Mouse (Mus musculus) heart, adult 2 months (tissue): ENCODE measurements at regions not wholly inside any gene's neighbourhood (a gene's known extent, or its start where the extent isn't known, plus 50 kb on each side); places are given as distances from the start of the nearest gene placed in this dataset.

ENCODE experiments used
- DNase-seq, 2 experiments: peaks; one replicate each; pipeline ENCODE4 v3.0.0; 2021
- H3K27ac ChIP-seq: fragments of 200-600 bp; 2 replicates; pipeline ENCODE4 v1.8.1; 2022
- H3K27me3 ChIP-seq: fragments of 200-500 bp; 2 replicates; pipeline ENCODE4 v1.6.1; 2012; ENCODE audit warnings: mild to moderate bottlenecking, low read length, inconsistent platforms, mixed read lengths; ENCODE audit not compliant: control insufficient read depth, insufficient read depth
- H3K36me3 ChIP-seq: fragments of 200-500 bp; 2 replicates; pipeline ENCODE4 v1.6.1; 2012; ENCODE audit warnings: low read length, inconsistent platforms; ENCODE audit not compliant: control insufficient read depth, insufficient read depth
- H3K4me1 ChIP-seq: fragments of 200-500 bp; 2 replicates; pipeline ENCODE4 v1.6.1; 2011; ENCODE audit warnings: low read length; ENCODE audit not compliant: control insufficient read depth, insufficient read depth
- H3K4me3 ChIP-seq: fragments of 200-600 bp; 2 replicates; pipeline ENCODE4 v1.8.1; 2022
- H3K79me2 ChIP-seq: fragments of 200-500 bp; replicated peaks from 2 replicates; pipeline ENCODE4 v1.6.1; 2012; ENCODE audit warnings: mild to moderate bottlenecking, inconsistent platforms, low read length, moderate library complexity, mixed read lengths; ENCODE audit not compliant: control insufficient read depth, insufficient read depth
- H3K9ac ChIP-seq: fragments of 200-500 bp; 2 replicates; pipeline ENCODE4 v1.6.1; 2012; ENCODE audit warnings: low read depth, mild to moderate bottlenecking, control low read depth, inconsistent platforms, low read length, mixed read lengths
- CTCF ChIP-seq: fragments of 200-600 bp; IDR thresholded peaks from 2 replicates; pipeline ENCODE4 v1.8.1; 2022; ENCODE audit warnings: antibody characterized with exemption, mild to moderate bottlenecking, moderate library complexity
- EP300 ChIP-seq: fragments of 200-500 bp; IDR thresholded peaks from 2 replicates; pipeline ENCODE4 v1.6.1; 2011; ENCODE audit warnings: low read depth, low read length, control low read depth; ENCODE audit not compliant: insufficient read depth
- POLR2A ChIP-seq: fragments of 200-500 bp; IDR thresholded peaks from 2 replicates; pipeline ENCODE4 v1.6.1; 2011; ENCODE audit warnings: mild to moderate bottlenecking, low read depth, low read length, control low read depth; ENCODE audit not compliant: insufficient read depth
- WGBS: fragments of 180-500 bp; shearing (Covaris S2); methylation state at CpG from one replicate; pipeline ENCODE4 v1.1.7; 2018; 5-methylcytosine and 5-hydroxymethylcytosine counted together
- intact Hi-C: fragments of 180-260 bp; cut with DNase I; formaldehyde crosslinking; loops from one replicate; pipeline ENCODE4 v1.15.1; 2025

DNA sequence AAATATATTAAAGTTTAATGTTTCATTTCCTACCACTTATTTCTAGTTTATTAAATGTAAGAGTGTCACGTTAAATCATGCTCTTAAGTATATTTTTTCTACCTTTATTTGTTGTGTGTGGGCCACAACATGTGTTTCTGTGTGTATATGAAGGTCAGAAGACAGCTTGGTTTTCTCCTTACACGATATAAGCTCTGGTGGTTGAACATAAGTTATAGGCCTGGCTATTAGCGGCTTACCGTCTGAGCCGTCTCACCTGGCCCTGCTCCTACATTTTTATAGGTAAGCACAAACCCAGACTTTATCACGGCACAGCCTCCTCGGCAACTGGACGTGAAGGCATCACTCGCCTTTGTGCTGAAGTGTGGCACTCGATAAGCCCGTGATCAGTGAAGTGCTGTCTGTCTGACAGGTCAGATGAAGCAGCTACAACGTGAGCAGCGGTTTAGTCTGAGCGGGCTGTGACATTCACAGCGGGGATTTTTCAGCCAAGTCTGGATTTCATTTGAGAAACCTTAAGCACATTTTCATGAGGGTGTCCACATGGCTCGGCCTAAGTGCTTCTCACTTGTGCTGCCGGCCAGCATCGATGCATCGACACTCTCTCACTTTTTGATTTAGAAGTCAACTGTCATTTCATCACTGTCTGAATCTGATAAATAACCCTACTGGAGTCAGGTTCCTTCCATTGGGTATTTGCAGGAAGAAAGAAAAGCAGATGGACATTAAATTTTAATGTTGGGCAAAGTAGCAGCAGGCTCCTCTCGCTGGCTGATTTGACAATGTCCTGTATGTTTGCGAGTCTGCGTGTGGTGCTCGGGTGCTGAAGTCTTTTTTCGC lies 950.0 kb downstream of the Adgrl3 start:
- TF ChIP-seq POLR2A (no peak), CTCF (no peak), EP300 (no peak)
- no peak overlapping the region for H3K4me3 ChIP-seq
- intact Hi-C loops = no loop called here
- H3K36me3 ChIP-seq = no peaks in the 10 kb centered on the region
- no peak overlapping the region for H3K27ac ChIP-seq
- H3K27me3 ChIP-seq = no peaks in the 10 kb centered on the region
- WGBS = 68% methylated on average over 24 of the region's 24 CpGs
- no peaks in the 10 kb centered on the region for H3K79me2 ChIP-seq
- no peak overlapping the region for H3K9ac ChIP-seq
- no peak for DNase-seq
- no peaks in the 10 kb centered on the region for H3K4me1 ChIP-seq

DNA sequence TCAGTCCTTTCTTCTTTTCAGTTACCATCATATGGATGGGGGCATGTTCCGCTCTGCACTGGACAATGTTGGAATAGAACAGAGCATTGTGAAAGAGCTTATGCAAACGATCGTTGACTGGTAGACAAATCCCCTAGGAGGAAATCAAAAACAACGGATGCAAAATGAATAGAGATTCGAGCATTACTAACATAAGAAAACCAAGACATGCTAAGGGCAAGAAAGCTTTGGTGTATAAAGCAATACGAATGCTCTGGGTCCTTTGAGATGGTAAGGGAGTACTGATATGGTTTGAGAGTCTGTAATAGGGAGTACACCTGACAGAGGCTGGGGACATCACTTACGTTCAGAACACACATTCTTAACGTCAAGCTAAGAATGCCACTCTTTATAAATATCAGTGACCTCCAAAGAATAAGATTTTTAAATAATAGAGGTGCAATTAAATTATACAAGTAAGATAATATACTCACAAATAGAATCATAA lies 950.6 kb downstream of the Adgrl3 start:
- Histone ChIP-seq H3K36me3 (no peaks in the 10 kb centered on the region), H3K9ac (no peak overlapping the region), H3K4me1 (no peaks in the 10 kb centered on the region), H3K4me3 (no peak overlapping the region), H3K27ac (no peak overlapping the region), H3K79me2 (no peaks in the 10 kb centered on the region), H3K27me3 (no peaks in the 10 kb centered on the region)
- no peak for TF ChIP-seq EP300
- TF ChIP-seq CTCF = no peak
- TF ChIP-seq POLR2A = no peak
- DNase-seq = no peak
- WGBS = 82% methylated on average over 8 of the region's 8 CpGs
- intact Hi-C loops = no loop called here

DNA sequence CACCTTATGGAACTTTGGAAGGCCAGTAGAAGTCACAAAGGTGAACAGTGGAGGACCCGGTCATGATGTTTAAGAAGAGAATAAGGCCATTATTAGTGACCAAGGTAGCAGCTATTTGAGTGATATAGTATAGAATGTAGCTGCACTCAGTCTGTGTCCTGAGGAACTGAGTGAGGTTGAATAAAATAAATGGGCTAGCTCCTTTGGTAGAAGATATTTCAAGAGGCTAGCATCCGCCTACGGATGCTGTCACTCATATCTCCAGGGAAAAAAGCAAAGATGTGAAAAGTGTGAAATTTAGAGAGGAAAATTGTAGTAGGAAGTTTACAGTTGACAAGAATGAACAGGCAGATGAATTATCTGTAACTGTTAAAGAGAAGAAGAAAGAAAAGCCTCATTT lies 956.6 kb downstream of the Adgrl3 start:
- Histone ChIP-seq H3K36me3 (no peaks in the 10 kb centered on the region), H3K27ac (no peak overlapping the region), H3K9ac (no peak overlapping the region), H3K27me3 (no peaks in the 10 kb centered on the region), H3K4me1 (no peaks in the 10 kb centered on the region), H3K79me2 (no peaks in the 10 kb centered on the region), H3K4me3 (no peak overlapping the region)
- no peak for TF ChIP-seq CTCF
- no peak for TF ChIP-seq POLR2A
- no peak for TF ChIP-seq EP300
- intact Hi-C loops = no loop called here
- DNase-seq = no peak
- WGBS = 85% methylated on average over 3 of the region's 3 CpGs

DNA sequence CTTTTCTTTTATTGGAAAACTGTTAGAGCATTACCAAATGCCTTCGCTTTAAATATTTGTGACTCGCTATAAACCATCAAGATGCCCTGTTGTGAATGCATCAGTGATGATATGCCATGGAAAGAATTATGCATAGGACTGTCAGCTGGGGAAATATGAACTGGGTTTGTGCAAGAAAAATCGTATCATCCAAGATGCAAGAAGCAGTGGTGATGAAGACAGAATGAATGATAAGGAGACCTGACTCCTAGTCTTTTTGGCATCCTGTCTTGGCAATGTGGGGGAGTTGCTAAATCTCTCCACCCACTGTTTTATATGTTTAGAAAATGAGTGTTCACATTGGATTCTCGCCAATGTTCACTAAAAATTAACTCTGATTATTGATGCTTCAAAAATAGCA lies 963.4 kb downstream of the Adgrl3 start:
- intact Hi-C loops = no loop called here
- TF ChIP-seq EP300 = no peak
- TF ChIP-seq CTCF = no peak
- TF ChIP-seq POLR2A = no peak

DNA sequence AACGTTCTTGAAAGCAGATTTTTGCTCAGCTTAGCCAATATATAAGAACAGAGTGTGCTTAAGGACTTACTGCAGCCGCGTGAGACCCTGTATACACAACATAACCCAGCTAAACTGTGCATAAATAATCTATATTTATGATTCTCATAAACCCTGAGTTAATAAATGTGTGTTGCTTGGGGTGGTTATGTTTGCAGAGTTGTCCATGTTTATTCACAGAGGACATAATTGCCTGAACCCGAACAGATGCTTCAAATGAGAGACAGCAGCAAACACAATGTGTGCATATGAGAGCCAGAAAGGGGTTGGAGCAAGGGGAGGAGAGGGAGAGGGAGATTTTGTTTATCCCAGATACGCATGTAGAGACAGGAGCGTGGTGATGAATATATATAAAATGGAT lies 968.1 kb downstream of the Adgrl3 start:
- no peak overlapping the region for H3K9ac ChIP-seq
- no peak overlapping the region for H3K27ac ChIP-seq
- no peaks in the 10 kb centered on the region for H3K79me2 ChIP-seq
- H3K27me3 ChIP-seq = no peaks in the 10 kb centered on the region
- TF ChIP-seq CTCF (no peak), POLR2A (no peak), EP300 (no peak)
- H3K36me3 ChIP-seq = no peaks in the 10 kb centered on the region
- no peak for DNase-seq
- intact Hi-C loops = no loop called here
- 81% methylated on average over 6 of the region's 6 CpGs for WGBS
- no peak overlapping the region for H3K4me3 ChIP-seq
- no peaks in the 10 kb centered on the region for H3K4me1 ChIP-seq

More for the DNA sequence above, 963.4 kb downstream of the Adgrl3 start:
- Histone ChIP-seq H3K4me1 (no peaks in the 10 kb centered on the region), H3K4me3 (no peak overlapping the region), H3K27me3 (no peaks in the 10 kb centered on the region), H3K27ac (no peak overlapping the region), H3K36me3 (no peaks in the 10 kb centered on the region), H3K9ac (no peak overlapping the region), H3K79me2 (no peaks in the 10 kb centered on the region)
- DNase-seq = no peak
- 59% methylated on average over 4 of the region's 4 CpGs for WGBS

DNA sequence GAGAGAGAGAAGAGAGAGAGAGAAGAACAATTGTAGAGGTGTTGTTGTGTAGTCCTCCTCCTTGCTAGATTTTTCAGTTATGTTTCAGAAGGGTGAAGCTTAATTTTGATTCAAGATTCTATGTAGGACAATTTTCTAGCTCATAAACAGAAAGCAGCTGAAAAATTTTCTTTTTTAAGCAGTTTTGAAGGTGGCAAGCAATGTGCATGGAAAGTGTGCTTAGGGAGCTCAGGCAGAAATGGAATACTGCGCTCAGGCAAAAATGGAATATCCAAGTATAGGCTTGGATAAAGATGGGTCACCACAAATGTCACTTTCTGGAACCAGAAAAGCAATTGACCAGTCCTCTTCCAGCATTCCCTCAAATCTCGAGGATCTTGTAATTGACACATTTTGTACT lies 988.0 kb downstream of the Adgrl3 start:
- no peaks in the 10 kb centered on the region for H3K27me3 ChIP-seq
- TF ChIP-seq EP300 (no peak), CTCF (no peak)
- H3K9ac ChIP-seq = no peak overlapping the region
- WGBS = 73% methylated on average over 2 of the region's 2 CpGs
- no peak for DNase-seq
- H3K36me3 ChIP-seq = no peaks in the 10 kb centered on the region
- H3K27ac ChIP-seq = no peak overlapping the region
- no peaks in the 10 kb centered on the region for H3K4me1 ChIP-seq
- no peak overlapping the region for H3K4me3 ChIP-seq
- H3K79me2 ChIP-seq = no peaks in the 10 kb centered on the region
- intact Hi-C loops = no loop called here
